Mouse (Mus musculus) embryonic fibroblast, embryonic 13.5 days (primary cell): Measurements from ENCODE around the gene Slk.

Experiments used
- CTCF ChIP-seq: IDR thresholded peaks from 2 replicates; pipeline ENCODE4 v1.5.1; 2011; ENCODE audit warnings: mild to moderate bottlenecking, control low read depth, low read length, moderate library complexity, borderline replicate concordance; ENCODE audit not compliant: insufficient read depth
- POLR2A ChIP-seq: IDR thresholded peaks from 2 replicates; pipeline ENCODE4 v1.6.1; 2011; ENCODE audit warnings: low read depth, mild to moderate bottlenecking, control low read depth, low read length, moderate library complexity

DNA sequence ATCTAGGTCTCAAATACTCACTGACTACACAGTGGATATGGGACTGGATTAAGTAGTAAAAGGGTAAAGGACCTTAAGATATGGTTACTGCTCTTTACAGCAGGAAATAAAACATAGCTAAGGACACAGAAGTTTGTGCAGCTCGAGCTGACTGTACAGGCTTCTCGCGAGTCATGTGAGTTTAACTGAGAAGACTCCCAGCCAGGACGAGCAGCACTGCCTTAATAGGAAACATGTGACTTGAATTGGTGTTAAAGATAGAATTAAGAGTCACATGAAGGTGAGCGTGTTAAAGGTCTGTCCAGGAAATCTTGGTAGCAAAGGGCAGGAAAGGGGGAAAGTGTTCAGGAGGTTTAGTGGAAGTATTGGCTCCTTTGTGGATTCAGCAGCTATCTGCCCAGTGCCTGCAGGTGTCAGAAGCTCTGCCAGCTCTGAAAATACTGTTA is 17.5 kb upstream of the Slk start:
- TF ChIP-seq CTCF (no peak), POLR2A (no peak)
